Mouse (Mus musculus): ENCODE results near the gene B3galt4. TPM values are rescaled to one million over a fixed set of nuclear protein-coding genes. Genes with fewer than 3 reads are reported as not detected.
A peak's percentile ranks its signal among the peaks of the same experiment; 100 is the strongest.
"Not testable (repeated sequence)": the region's sequence is repeated elsewhere in the genome, so short reads cannot be mapped to it uniquely, and the experiment has no call there.

Gene B3galt4
- polyA plus RNA-seq, 1 experiment, result 3.6 TPM

GRCm38 (mm10) chr17:33995651-33996050 is 44.4 kb upstream of the B3galt4 start:
- Histone ChIP-seq H3K4me3 (ENCODE audit: low read depth, low read length) (no peak overlapping the region), H3K36me3 (ENCODE audit: control insufficient read depth, insufficient read depth, low read length, poor library complexity, severe bottlenecking) (no peaks in the 10 kb centered on the region), H3K9ac (ENCODE audit: low read depth, poor library complexity, severe bottlenecking) (no peak overlapping the region), H3K4me1 (ENCODE audit: control insufficient read depth, insufficient read depth, low read length) (no peaks in the 10 kb centered on the region), H3K27ac (ENCODE audit: insufficient read depth, low read length) (no peak overlapping the region), H3K9me3 (replicated peaks; ENCODE audit: control insufficient read depth, insufficient read depth, low read length, poor library complexity, severe bottlenecking) (no peaks in the 10 kb centered on the region), H3K27me3 (ENCODE audit: control insufficient read depth, insufficient read depth, low read length, poor library complexity, severe bottlenecking) (peaks cover 7% of the 10 kb centered on the region)
- TF ChIP-seq CTCF (IDR thresholded peaks at IDR 0.05; ENCODE audit: low read depth, low read length) (no peak), POLR2A (IDR thresholded peaks at IDR 0.05; ENCODE audit: insufficient read depth, low read length) (no peak), EP300 (IDR thresholded peaks at IDR 0.05; ENCODE audit: insufficient read depth, low read depth, low read length) (no peak)

GRCm38 (mm10) chr17:33994959-33995358 is 43.7 kb upstream of the B3galt4 start:
- Histone ChIP-seq H3K36me3 (ENCODE audit: control insufficient read depth, insufficient read depth, low read length, poor library complexity, severe bottlenecking) (no peaks in the 10 kb centered on the region), H3K9me3 (replicated peaks; ENCODE audit: control insufficient read depth, insufficient read depth, low read length, poor library complexity, severe bottlenecking) (no peaks in the 10 kb centered on the region), H3K9ac (ENCODE audit: low read depth, poor library complexity, severe bottlenecking) (no peak overlapping the region), H3K4me1 (ENCODE audit: control insufficient read depth, insufficient read depth, low read length) (no peaks in the 10 kb centered on the region), H3K27ac (ENCODE audit: insufficient read depth, low read length) (no peak overlapping the region), H3K27me3 (ENCODE audit: control insufficient read depth, insufficient read depth, low read length, poor library complexity, severe bottlenecking) (peaks cover 7% of the 10 kb centered on the region), H3K4me3 (ENCODE audit: low read depth, low read length) (no peak overlapping the region)
- TF ChIP-seq EP300 (IDR thresholded peaks at IDR 0.05; ENCODE audit: insufficient read depth, low read depth, low read length) (no peak), CTCF (IDR thresholded peaks at IDR 0.05; ENCODE audit: low read depth, low read length) (no peak), POLR2A (IDR thresholded peaks at IDR 0.05; ENCODE audit: insufficient read depth, low read length) (no peak)

GRCm38 (mm10) chr17:33991788-33992664 is 40.7 kb upstream of the B3galt4 start:
- TF ChIP-seq CTCF (IDR thresholded peaks at IDR 0.05; ENCODE audit: low read depth, low read length), result peak; percentile 64
- TF ChIP-seq POLR2A (IDR thresholded peaks at IDR 0.05; ENCODE audit: insufficient read depth, low read length), result no peak
- Histone ChIP-seq H3K9me3 (replicated peaks; ENCODE audit: control insufficient read depth, insufficient read depth, low read length, poor library complexity, severe bottlenecking) (no peaks in the 10 kb centered on the region), H3K4me1 (ENCODE audit: control insufficient read depth, insufficient read depth, low read length) (no peaks in the 10 kb centered on the region), H3K9ac (ENCODE audit: low read depth, poor library complexity, severe bottlenecking) (peak overlapping the region; percentile 23; the same call in 1 of the 2 replicates), H3K27me3 (ENCODE audit: control insufficient read depth, insufficient read depth, low read length, poor library complexity, severe bottlenecking) (no peaks in the 10 kb centered on the region), H3K4me3 (ENCODE audit: low read depth, low read length) (peak overlapping the region; percentile 21; the same call in 1 of the 2 replicates), H3K36me3 (ENCODE audit: control insufficient read depth, insufficient read depth, low read length, poor library complexity, severe bottlenecking) (no peaks in the 10 kb centered on the region), H3K27ac (ENCODE audit: insufficient read depth, low read length) (no peak overlapping the region)

GRCm38 (mm10) chr17:33982136-33982535 is 30.8 kb upstream of the B3galt4 start:
- H3K9ac ChIP-seq (ENCODE audit: low read depth, poor library complexity, severe bottlenecking); H3K4me1 ChIP-seq (ENCODE audit: control insufficient read depth, insufficient read depth, low read length); H3K36me3 ChIP-seq (ENCODE audit: control insufficient read depth, insufficient read depth, low read length, poor library complexity, severe bottlenecking); H3K9me3 ChIP-seq (replicated peaks; ENCODE audit: control insufficient read depth, insufficient read depth, low read length, poor library complexity, severe bottlenecking); H3K27me3 ChIP-seq (ENCODE audit: control insufficient read depth, insufficient read depth, low read length, poor library complexity, severe bottlenecking); H3K27ac ChIP-seq (ENCODE audit: insufficient read depth, low read length): not testable (repeated sequence)
- 0 out of 2 replicates have a peak overlapping the region, but pooled peaks have one; percentile 13 for H3K4me3 ChIP-seq (ENCODE audit: low read depth, low read length)
- TF ChIP-seq CTCF (IDR thresholded peaks at IDR 0.05; ENCODE audit: low read depth, low read length), result peak; percentile 58

GRCm38 (mm10) chr17:33981192-33981909 is 30.1 kb upstream of the B3galt4 start:
- peak; percentile 64 for TF ChIP-seq CTCF (IDR thresholded peaks at IDR 0.05; ENCODE audit: low read depth, low read length)
- peak; percentile 59 for TF ChIP-seq POLR2A (IDR thresholded peaks at IDR 0.05; ENCODE audit: insufficient read depth, low read length)
- peak; percentile 82 for TF ChIP-seq EP300 (IDR thresholded peaks at IDR 0.05; ENCODE audit: insufficient read depth, low read depth, low read length)
- not testable (repeated sequence) for H3K4me1 ChIP-seq (ENCODE audit: control insufficient read depth, insufficient read depth, low read length); H3K36me3 ChIP-seq (ENCODE audit: control insufficient read depth, insufficient read depth, low read length, poor library complexity, severe bottlenecking); H3K27me3 ChIP-seq (ENCODE audit: control insufficient read depth, insufficient read depth, low read length, poor library complexity, severe bottlenecking); H3K9me3 ChIP-seq (replicated peaks; ENCODE audit: control insufficient read depth, insufficient read depth, low read length, poor library complexity, severe bottlenecking)
- Histone ChIP-seq H3K4me3 (ENCODE audit: low read depth, low read length) (peak overlapping the region; percentile 81), H3K9ac (ENCODE audit: low read depth, poor library complexity, severe bottlenecking) (peak overlapping the region; percentile 50), H3K27ac (ENCODE audit: insufficient read depth, low read length) (peak overlapping the region; percentile 42)

All from ES-Bruce4 (cell line).